Mouse (Mus musculus) bone marrow, adult 2 months (tissue): ENCODE results near the gene Cxcl13.

Experiments used
- CTCF ChIP-seq: fragments of 200-500 bp; IDR thresholded peaks from 2 replicates; pipeline ENCODE4 v1.5.1; 2011; ENCODE audit warnings: low read length, control low read depth; ENCODE audit not compliant: control insufficient read depth, insufficient read depth
- POLR2A ChIP-seq: fragments of 200-500 bp; IDR thresholded peaks from 2 replicates; pipeline ENCODE4 v1.6.1; 2011; ENCODE audit warnings: low read depth, mild to moderate bottlenecking, control low read depth, low read length, borderline replicate concordance; ENCODE audit not compliant: control insufficient read depth

GRCm38 (mm10) chr5:96009076-96009475 is 52.3 kb downstream of the Cxcl13 start:
- no peak for TF ChIP-seq CTCF
- TF ChIP-seq POLR2A = no peak
